Mouse (Mus musculus): Measurements from ENCODE around the gene Slc9a9. TPM values are rescaled to one million over a fixed set of nuclear protein-coding genes. Genes with fewer than 3 reads are reported as not detected.

Gene Slc9a9
- polyA plus RNA-seq, 1 experiment from 2014 or later: 6.7 TPM

- Histone ChIP-seq H3K9me3 (ENCODE audit: control insufficient read depth, low read length) (no peaks in the 10 kb centered on the region), H3K36me3 (ENCODE audit: control insufficient read depth, insufficient read depth, low read length) (no peaks in the 10 kb centered on the region), H3K4me2 (ENCODE audit: low read length) (no peak overlapping the region), H3K27ac (replicated peaks; ENCODE audit: low read depth, low read length) (no peak overlapping the region), H3K9ac (replicated peaks; ENCODE audit: low read length) (no peak overlapping the region), H3K27me3 (ENCODE audit: control insufficient read depth, insufficient read depth, low read length) (no peaks in the 10 kb centered on the region), H3K4me3 (replicated peaks; ENCODE audit: low read depth, low read length) (no peak overlapping the region), H3K4me1 (ENCODE audit: control insufficient read depth, insufficient read depth, low read length) (peaks cover 6% of the 10 kb centered on the region; the same call in 1 of the 2 replicates)
- ATAC-seq (ENCODE audit: low FRiP score, low TSS enrichment) (no peak), DNase-seq (no peak)
- 86% methylated on average over 1 of the region's 1 CpGs for WGBS
Observed at GRCm38 (mm10) chr9:94674704-94675103, 5.0 kb downstream of the Slc9a9 start.

GRCm38 (mm10) chr9:94678021-94678655, 8.4 kb downstream of the Slc9a9 start:
- Histone ChIP-seq H3K9me3 (ENCODE audit: control insufficient read depth, low read length) (no peaks in the 10 kb centered on the region), H3K9ac (replicated peaks; ENCODE audit: low read length) (no peak overlapping the region), H3K4me2 (ENCODE audit: low read length) (no peak overlapping the region), H3K36me3 (ENCODE audit: control insufficient read depth, insufficient read depth, low read length) (no peaks in the 10 kb centered on the region), H3K4me1 (ENCODE audit: control insufficient read depth, insufficient read depth, low read length) (no peaks in the 10 kb centered on the region), H3K27me3 (ENCODE audit: control insufficient read depth, insufficient read depth, low read length) (no peaks in the 10 kb centered on the region), H3K27ac (replicated peaks; ENCODE audit: low read depth, low read length) (no peak overlapping the region), H3K4me3 (replicated peaks; ENCODE audit: low read depth, low read length) (no peak overlapping the region)
- ATAC-seq (ENCODE audit: low FRiP score, low TSS enrichment) (no peak), DNase-seq (no peak)
- 71% methylated on average over 3 of the region's 3 CpGs for WGBS

- no peak overlapping the region for H3K4me3 ChIP-seq (replicated peaks; ENCODE audit: low read depth, low read length)
- no peaks in the 10 kb centered on the region for H3K36me3 ChIP-seq (ENCODE audit: control insufficient read depth, insufficient read depth, low read length)
- H3K4me1 ChIP-seq (ENCODE audit: control insufficient read depth, insufficient read depth, low read length): no peaks in the 10 kb centered on the region
- H3K4me2 ChIP-seq (ENCODE audit: low read length): no peak overlapping the region
- no peak overlapping the region for H3K9ac ChIP-seq (replicated peaks; ENCODE audit: low read length)
- no peak overlapping the region for H3K27ac ChIP-seq (replicated peaks; ENCODE audit: low read depth, low read length)
- DNase-seq (no peak), ATAC-seq (ENCODE audit: low FRiP score, low TSS enrichment) (no peak)
- H3K9me3 ChIP-seq (ENCODE audit: control insufficient read depth, low read length): no peaks in the 10 kb centered on the region
- 91% methylated on average over 18 of the region's 18 CpGs for WGBS
- H3K27me3 ChIP-seq (ENCODE audit: control insufficient read depth, insufficient read depth, low read length): no peaks in the 10 kb centered on the region
Observed at GRCm38 (mm10) chr9:94680468-94681094, 10.9 kb downstream of the Slc9a9 start.

GRCm38 (mm10) chr9:94681095-94681487, 11.4 kb downstream of the Slc9a9 start:
- no peaks in the 10 kb centered on the region for H3K4me1 ChIP-seq (ENCODE audit: control insufficient read depth, insufficient read depth, low read length)
- WGBS: 91% methylated on average over 8 of the region's 8 CpGs
- no peaks in the 10 kb centered on the region for H3K36me3 ChIP-seq (ENCODE audit: control insufficient read depth, insufficient read depth, low read length)
- DNase-seq (no peak), ATAC-seq (ENCODE audit: low FRiP score, low TSS enrichment) (no peak)
- H3K9me3 ChIP-seq (ENCODE audit: control insufficient read depth, low read length): no peaks in the 10 kb centered on the region
- H3K27me3 ChIP-seq (ENCODE audit: control insufficient read depth, insufficient read depth, low read length): no peaks in the 10 kb centered on the region
- no peak overlapping the region for H3K4me2 ChIP-seq (ENCODE audit: low read length)
- H3K27ac ChIP-seq (replicated peaks; ENCODE audit: low read depth, low read length): no peak overlapping the region
- no peak overlapping the region for H3K4me3 ChIP-seq (replicated peaks; ENCODE audit: low read depth, low read length)
- no peak overlapping the region for H3K9ac ChIP-seq (replicated peaks; ENCODE audit: low read length)

GRCm38 (mm10) chr9:94682260-94682659, 12.6 kb downstream of the Slc9a9 start:
- Histone ChIP-seq H3K27me3 (ENCODE audit: control insufficient read depth, insufficient read depth, low read length) (no peaks in the 10 kb centered on the region), H3K9ac (replicated peaks; ENCODE audit: low read length) (no peak overlapping the region), H3K9me3 (ENCODE audit: control insufficient read depth, low read length) (no peaks in the 10 kb centered on the region), H3K36me3 (ENCODE audit: control insufficient read depth, insufficient read depth, low read length) (no peaks in the 10 kb centered on the region), H3K27ac (replicated peaks; ENCODE audit: low read depth, low read length) (no peak overlapping the region), H3K4me3 (replicated peaks; ENCODE audit: low read depth, low read length) (no peak overlapping the region), H3K4me1 (ENCODE audit: control insufficient read depth, insufficient read depth, low read length) (no peaks in the 10 kb centered on the region; the same call in 1 of the 2 replicates), H3K4me2 (ENCODE audit: low read length) (no peak overlapping the region)
- ATAC-seq (ENCODE audit: low FRiP score, low TSS enrichment) (no peak), DNase-seq (no peak)
- 92% methylated on average over 2 of the region's 2 CpGs for WGBS

GRCm38 (mm10) chr9:94685640-94686039, 15.9 kb downstream of the Slc9a9 start:
- Histone ChIP-seq H3K36me3 (ENCODE audit: control insufficient read depth, insufficient read depth, low read length) (no peaks in the 10 kb centered on the region), H3K9me3 (ENCODE audit: control insufficient read depth, low read length) (no peaks in the 10 kb centered on the region), H3K4me2 (ENCODE audit: low read length) (no peak overlapping the region), H3K4me3 (replicated peaks; ENCODE audit: low read depth, low read length) (no peak overlapping the region), H3K4me1 (ENCODE audit: control insufficient read depth, insufficient read depth, low read length) (no peaks in the 10 kb centered on the region; the same call in 1 of the 2 replicates), H3K27ac (replicated peaks; ENCODE audit: low read depth, low read length) (no peak overlapping the region), H3K27me3 (ENCODE audit: control insufficient read depth, insufficient read depth, low read length) (no peaks in the 10 kb centered on the region), H3K9ac (replicated peaks; ENCODE audit: low read length) (no peak overlapping the region)
- ATAC-seq (ENCODE audit: low FRiP score, low TSS enrichment) (no peak), DNase-seq (no peak)
- 91% methylated on average over 1 of the region's 1 CpGs for WGBS

GRCm38 (mm10) chr9:94686380-94686779, 16.7 kb downstream of the Slc9a9 start:
- H3K4me2 ChIP-seq (ENCODE audit: low read length): no peak overlapping the region
- H3K27me3 ChIP-seq (ENCODE audit: control insufficient read depth, insufficient read depth, low read length): no peaks in the 10 kb centered on the region
- H3K4me3 ChIP-seq (replicated peaks; ENCODE audit: low read depth, low read length): no peak overlapping the region
- DNase-seq: no peak
- no peak overlapping the region for H3K27ac ChIP-seq (replicated peaks; ENCODE audit: low read depth, low read length)
- no peaks in the 10 kb centered on the region for H3K9me3 ChIP-seq (ENCODE audit: control insufficient read depth, low read length)
- no peak overlapping the region for H3K9ac ChIP-seq (replicated peaks; ENCODE audit: low read length)
- no peaks in the 10 kb centered on the region for H3K36me3 ChIP-seq (ENCODE audit: control insufficient read depth, insufficient read depth, low read length)
- no peaks in the 10 kb centered on the region; the same call in 1 of the 2 replicates for H3K4me1 ChIP-seq (ENCODE audit: control insufficient read depth, insufficient read depth, low read length)
- 82% methylated on average over 2 of the region's 2 CpGs for WGBS
- no peak for ATAC-seq (ENCODE audit: low FRiP score, low TSS enrichment)

- 94% methylated on average over 1 of the region's 1 CpGs for WGBS
Observed at GRCm38 (mm10) chr9:94687203-94687859, 17.6 kb downstream of the Slc9a9 start.

More at GRCm38 (mm10) chr9:94687203-94687859, 17.6 kb downstream of the Slc9a9 start:
- H3K9ac ChIP-seq (replicated peaks; ENCODE audit: low read length): no peak overlapping the region
- H3K4me2 ChIP-seq (ENCODE audit: low read length): no peak overlapping the region
- no peak overlapping the region for H3K27ac ChIP-seq (replicated peaks; ENCODE audit: low read depth, low read length)
- no peaks in the 10 kb centered on the region for H3K36me3 ChIP-seq (ENCODE audit: control insufficient read depth, insufficient read depth, low read length)
- H3K27me3 ChIP-seq (ENCODE audit: control insufficient read depth, insufficient read depth, low read length): no peaks in the 10 kb centered on the region
- no peaks in the 10 kb centered on the region for H3K9me3 ChIP-seq (ENCODE audit: control insufficient read depth, low read length)
- H3K4me3 ChIP-seq (replicated peaks; ENCODE audit: low read depth, low read length): no peak overlapping the region
- ATAC-seq (ENCODE audit: low FRiP score, low TSS enrichment) (no peak), DNase-seq (no peak)
- H3K4me1 ChIP-seq (ENCODE audit: control insufficient read depth, insufficient read depth, low read length): no peaks in the 10 kb centered on the region; the same call in 1 of the 2 replicates

All from midbrain, embryonic 14.5 days (tissue).